Mouse (Mus musculus): ENCODE data around the gene Tmbim6. TPM values are rescaled to one million over a fixed set of nuclear protein-coding genes. Genes with fewer than 3 reads are reported as not detected.

Tmbim6 gene
- polyA plus RNA-seq, 1 experiment from 2014 or later, result 262 TPM

GRCm38 (mm10) chr15:99411747-99412146, 19.1 kb downstream of the Tmbim6 start:
- 61% methylated on average over 14 of the region's 14 CpGs for WGBS
- no peaks in the 10 kb centered on the region for H3K4me1 ChIP-seq (replicated peaks; ENCODE audit: control insufficient read depth, insufficient read depth, low read length)
- peaks cover 34% of the 10 kb centered on the region for H3K36me3 ChIP-seq (replicated peaks; ENCODE audit: control insufficient read depth, insufficient read depth)
- H3K4me2 ChIP-seq (replicated peaks), result no peak overlapping the region
- no peaks in the 10 kb centered on the region for H3K27me3 ChIP-seq (ENCODE audit: control insufficient read depth, insufficient read depth, low read length)
- H3K9ac ChIP-seq, result no peak overlapping the region
- no peak for ATAC-seq (ENCODE audit: low FRiP score)
- DNase-seq (ENCODE audit: low spot score), result no peak
- no peaks in the 10 kb centered on the region for H3K9me3 ChIP-seq (ENCODE audit: control insufficient read depth, low read length)
- no peak overlapping the region for H3K27ac ChIP-seq
- H3K4me3 ChIP-seq (replicated peaks; ENCODE audit: low read length), result no peak overlapping the region

DNA sequence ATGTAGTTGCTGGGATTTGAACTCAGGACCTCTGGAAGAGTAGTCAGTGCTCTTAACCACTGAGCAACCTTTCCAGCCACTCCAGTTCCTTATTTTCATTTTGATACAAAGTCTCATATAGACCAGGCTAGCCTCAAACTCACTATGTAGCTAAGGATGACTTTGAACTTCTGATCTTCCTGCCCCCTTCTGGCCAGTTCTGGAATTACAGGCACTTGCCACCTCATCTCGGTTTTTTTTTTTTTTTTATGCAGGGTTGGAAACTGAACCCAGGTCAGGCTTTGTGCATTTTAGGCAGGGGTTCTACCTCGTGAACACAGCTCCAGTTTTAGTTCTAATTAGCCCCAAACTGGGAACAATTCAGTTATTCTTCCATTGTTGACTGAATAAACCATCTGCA, 23.1 kb downstream of the Tmbim6 start:
- Histone ChIP-seq H3K4me2 (replicated peaks) (no peak overlapping the region), H3K36me3 (replicated peaks; ENCODE audit: control insufficient read depth, insufficient read depth) (no peaks in the 10 kb centered on the region), H3K27ac (no peak overlapping the region), H3K4me3 (replicated peaks; ENCODE audit: low read length) (no peak overlapping the region), H3K27me3 (ENCODE audit: control insufficient read depth, insufficient read depth, low read length) (no peaks in the 10 kb centered on the region), H3K9ac (no peak overlapping the region), H3K4me1 (replicated peaks; ENCODE audit: control insufficient read depth, insufficient read depth, low read length) (peaks cover 3% of the 10 kb centered on the region; the same call in 1 of the 2 replicates), H3K9me3 (ENCODE audit: control insufficient read depth, low read length) (no peaks in the 10 kb centered on the region)
- DNase-seq (ENCODE audit: low spot score) (peak; percentile 64), ATAC-seq (ENCODE audit: low FRiP score) (no peak)
- 26% methylated on average over 2 of the region's 2 CpGs for WGBS

GRCm38 (mm10) chr15:99416348-99416882, 23.7 kb downstream of the Tmbim6 start:
- ATAC-seq (ENCODE audit: low FRiP score) (peak; percentile 45; the same call in 1 of the 2 replicates), DNase-seq (ENCODE audit: low spot score) (peak; percentile 96)
- no peak overlapping the region for H3K9ac ChIP-seq
- no peaks in the 10 kb centered on the region for H3K27me3 ChIP-seq (ENCODE audit: control insufficient read depth, insufficient read depth, low read length)
- 22% methylated on average over 13 of the region's 13 CpGs for WGBS
- no peaks in the 10 kb centered on the region for H3K9me3 ChIP-seq (ENCODE audit: control insufficient read depth, low read length)
- H3K4me1 ChIP-seq (replicated peaks; ENCODE audit: control insufficient read depth, insufficient read depth, low read length), result peaks cover 9% of the 10 kb centered on the region
- H3K4me2 ChIP-seq (replicated peaks), result no peak overlapping the region
- no peak overlapping the region; the same call in 1 of the 2 replicates for H3K27ac ChIP-seq
- no peaks in the 10 kb centered on the region for H3K36me3 ChIP-seq (replicated peaks; ENCODE audit: control insufficient read depth, insufficient read depth)
- no peak overlapping the region for H3K4me3 ChIP-seq (replicated peaks; ENCODE audit: low read length)

DNA sequence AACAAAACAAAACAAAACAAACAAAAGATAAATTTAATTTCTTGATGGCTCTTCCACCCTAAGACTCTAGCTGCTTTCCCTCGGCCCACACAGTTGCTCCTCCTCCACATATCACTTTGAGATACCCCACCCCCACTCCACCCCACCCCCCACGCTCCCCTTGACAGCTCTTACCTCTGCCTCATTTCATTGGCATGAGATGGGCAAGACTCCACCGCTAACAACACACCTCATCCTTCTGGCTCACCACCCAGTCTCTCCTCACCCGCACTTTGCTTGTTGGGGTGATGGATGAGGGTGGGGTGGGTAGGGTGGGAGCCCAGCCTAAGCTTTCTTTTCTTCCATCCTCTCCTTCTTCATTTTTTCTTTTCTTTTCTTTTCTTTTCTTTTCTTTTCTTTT, 24.3 kb downstream of the Tmbim6 start:
- no peak overlapping the region for H3K4me2 ChIP-seq (replicated peaks)
- no peak for DNase-seq (ENCODE audit: low spot score)
- ATAC-seq (ENCODE audit: low FRiP score), result no peak
- H3K27ac ChIP-seq, result no peak overlapping the region
- no peaks in the 10 kb centered on the region for H3K27me3 ChIP-seq (ENCODE audit: control insufficient read depth, insufficient read depth, low read length)
- H3K4me1 ChIP-seq (replicated peaks; ENCODE audit: control insufficient read depth, insufficient read depth, low read length), result peaks cover 10% of the 10 kb centered on the region
- H3K36me3 ChIP-seq (replicated peaks; ENCODE audit: control insufficient read depth, insufficient read depth), result 0 out of 2 replicates have a peak, but pooled peaks cover under 1% of the 10 kb centered on the region
- no peak overlapping the region for H3K4me3 ChIP-seq (replicated peaks; ENCODE audit: low read length)
- WGBS, result 41% methylated on average over 4 of the region's 4 CpGs
- no peaks in the 10 kb centered on the region for H3K9me3 ChIP-seq (ENCODE audit: control insufficient read depth, low read length)
- no peak overlapping the region for H3K9ac ChIP-seq

DNA sequence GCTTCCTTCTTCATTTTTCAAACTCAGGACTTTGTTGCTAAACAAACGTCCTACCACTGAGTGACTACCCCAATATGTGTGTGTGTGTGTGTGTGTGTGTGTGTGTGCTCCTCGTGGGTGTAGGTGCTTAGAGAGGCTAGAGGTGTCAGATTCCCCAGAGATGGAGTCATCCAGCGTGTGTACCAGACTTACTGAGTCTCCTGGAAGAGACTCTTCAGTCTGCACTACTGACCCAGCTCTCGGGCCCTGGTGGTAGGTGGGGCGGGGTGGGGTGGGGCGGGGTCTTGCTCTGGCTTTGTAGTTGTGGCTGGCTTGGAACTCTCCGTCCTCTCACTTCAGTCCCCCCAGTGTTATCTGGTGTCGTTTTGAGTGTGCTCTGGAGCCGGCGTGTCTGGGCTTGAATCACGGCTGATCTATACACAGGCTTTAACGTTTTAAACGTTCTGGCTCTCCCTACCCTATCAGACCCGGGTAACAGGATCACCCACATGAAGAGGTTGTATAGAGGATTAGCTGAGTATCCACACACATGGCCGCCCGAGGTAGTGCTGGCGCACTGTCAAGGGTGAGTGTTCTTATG, 25.1 kb downstream of the Tmbim6 start:
- DNase-seq (ENCODE audit: low spot score), result no peak
- Histone ChIP-seq H3K27me3 (ENCODE audit: control insufficient read depth, insufficient read depth, low read length) (no peaks in the 10 kb centered on the region), H3K9ac (no peak overlapping the region), H3K4me1 (replicated peaks; ENCODE audit: control insufficient read depth, insufficient read depth, low read length) (peaks cover 10% of the 10 kb centered on the region), H3K9me3 (ENCODE audit: control insufficient read depth, low read length) (no peaks in the 10 kb centered on the region), H3K36me3 (replicated peaks; ENCODE audit: control insufficient read depth, insufficient read depth) (peaks cover 8% of the 10 kb centered on the region; the same call in 1 of the 2 replicates), H3K4me2 (replicated peaks) (no peak overlapping the region), H3K4me3 (replicated peaks; ENCODE audit: low read length) (no peak overlapping the region), H3K27ac (no peak overlapping the region)
- no peak for ATAC-seq (ENCODE audit: low FRiP score)
- 55% methylated on average over 17 of the region's 17 CpGs for WGBS

- no peaks in the 10 kb centered on the region for H3K9me3 ChIP-seq (ENCODE audit: control insufficient read depth, low read length)
- DNase-seq (ENCODE audit: low spot score), result no peak
- no peak overlapping the region for H3K4me3 ChIP-seq (replicated peaks; ENCODE audit: low read length)
- 22% methylated on average over 5 of the region's 5 CpGs for WGBS
- peaks cover 32% of the 10 kb centered on the region for H3K36me3 ChIP-seq (replicated peaks; ENCODE audit: control insufficient read depth, insufficient read depth)
- peaks cover 10% of the 10 kb centered on the region for H3K4me1 ChIP-seq (replicated peaks; ENCODE audit: control insufficient read depth, insufficient read depth, low read length)
- no peaks in the 10 kb centered on the region for H3K27me3 ChIP-seq (ENCODE audit: control insufficient read depth, insufficient read depth, low read length)
- H3K27ac ChIP-seq, result peak overlapping the region; percentile 44
- H3K9ac ChIP-seq, result no peak overlapping the region
- peak overlapping the region; percentile 40 for H3K4me2 ChIP-seq (replicated peaks)
- no peak for ATAC-seq (ENCODE audit: low FRiP score)
These were observed 27.4 kb downstream of the Tmbim6 start for GRCm38 (mm10) chr15:99420101-99420500.

DNA sequence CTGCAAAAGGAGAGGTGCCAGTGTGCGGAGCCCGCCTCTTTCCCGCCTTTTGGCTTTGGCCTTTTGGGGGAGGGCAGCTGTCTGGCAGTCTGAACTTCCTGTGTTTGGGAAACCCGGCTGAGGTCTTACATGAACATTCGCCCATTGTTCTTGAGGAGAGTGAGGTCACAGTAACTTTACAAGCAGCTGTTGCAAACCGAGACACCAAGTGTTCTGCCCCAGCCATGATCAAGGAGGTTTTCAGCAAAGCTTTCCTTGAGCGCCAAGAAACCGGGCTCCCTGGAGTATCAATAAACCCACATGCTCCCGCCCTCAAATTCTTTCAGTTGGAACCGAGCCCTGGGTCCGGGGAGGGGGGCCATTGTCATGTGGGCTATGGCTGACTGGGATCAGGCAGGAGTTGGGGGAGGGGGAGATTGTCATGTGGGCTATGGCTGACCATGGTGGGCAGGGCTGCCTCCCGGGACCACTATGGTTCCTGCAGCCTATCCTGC, 27.9 kb downstream of the Tmbim6 start:
- peak overlapping the region; percentile 40 for H3K4me2 ChIP-seq (replicated peaks)
- no peaks in the 10 kb centered on the region for H3K9me3 ChIP-seq (ENCODE audit: control insufficient read depth, low read length)
- H3K4me1 ChIP-seq (replicated peaks; ENCODE audit: control insufficient read depth, insufficient read depth, low read length), result peaks cover 10% of the 10 kb centered on the region
- H3K4me3 ChIP-seq (replicated peaks; ENCODE audit: low read length), result no peak overlapping the region
- no peaks in the 10 kb centered on the region for H3K27me3 ChIP-seq (ENCODE audit: control insufficient read depth, insufficient read depth, low read length)
- H3K36me3 ChIP-seq (replicated peaks; ENCODE audit: control insufficient read depth, insufficient read depth), result peaks cover 36% of the 10 kb centered on the region
- WGBS, result 3% methylated on average over 12 of the region's 12 CpGs
- DNase-seq (ENCODE audit: low spot score) (peak; percentile 73), ATAC-seq (ENCODE audit: low FRiP score) (peak; percentile 52; the same call in 1 of the 2 replicates)
- H3K9ac ChIP-seq, result no peak overlapping the region
- H3K27ac ChIP-seq, result peak overlapping the region; percentile 44

- Histone ChIP-seq H3K9ac (no peak overlapping the region), H3K4me1 (replicated peaks; ENCODE audit: control insufficient read depth, insufficient read depth, low read length) (peaks cover 10% of the 10 kb centered on the region), H3K4me2 (replicated peaks) (0 out of 2 replicates have a peak overlapping the region, but pooled peaks have one; percentile 40), H3K9me3 (ENCODE audit: control insufficient read depth, low read length) (no peaks in the 10 kb centered on the region), H3K27ac (peak overlapping the region; percentile 44), H3K4me3 (replicated peaks; ENCODE audit: low read length) (no peak overlapping the region), H3K27me3 (ENCODE audit: control insufficient read depth, insufficient read depth, low read length) (no peaks in the 10 kb centered on the region), H3K36me3 (replicated peaks; ENCODE audit: control insufficient read depth, insufficient read depth) (peaks cover 42% of the 10 kb centered on the region)
- 81% methylated on average over 9 of the region's 9 CpGs for WGBS
- ATAC-seq (ENCODE audit: low FRiP score) (no peak), DNase-seq (ENCODE audit: low spot score) (no peak)
These were observed 28.5 kb downstream of the Tmbim6 start for GRCm38 (mm10) chr15:99421152-99421551.

DNA sequence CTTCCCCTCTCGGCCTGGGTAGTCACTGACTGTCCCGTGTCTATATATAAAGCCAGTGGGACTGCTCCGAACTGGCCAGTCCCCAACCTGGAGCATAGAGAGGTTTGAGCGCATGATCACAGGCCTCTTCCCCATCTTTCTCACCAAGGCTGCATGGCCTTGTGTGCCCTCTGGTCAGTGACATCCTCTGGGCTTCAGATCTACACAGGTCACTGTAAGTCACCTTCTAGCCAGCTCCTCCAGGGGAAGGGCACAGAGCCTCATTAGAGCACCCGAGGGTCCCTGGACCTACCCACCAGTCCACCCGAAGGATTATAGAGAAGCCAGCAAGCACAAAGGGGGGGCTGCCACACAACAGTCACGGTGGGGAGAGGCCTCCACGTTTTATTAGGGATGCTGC, 29.0 kb downstream of the Tmbim6 start:
- Histone ChIP-seq H3K4me1 (replicated peaks; ENCODE audit: control insufficient read depth, insufficient read depth, low read length) (peaks cover 10% of the 10 kb centered on the region), H3K27ac (peak overlapping the region; percentile 44), H3K9me3 (ENCODE audit: control insufficient read depth, low read length) (no peaks in the 10 kb centered on the region), H3K4me2 (replicated peaks) (no peak overlapping the region), H3K9ac (no peak overlapping the region), H3K4me3 (replicated peaks; ENCODE audit: low read length) (no peak overlapping the region), H3K36me3 (replicated peaks; ENCODE audit: control insufficient read depth, insufficient read depth) (peaks cover 47% of the 10 kb centered on the region), H3K27me3 (ENCODE audit: control insufficient read depth, insufficient read depth, low read length) (no peaks in the 10 kb centered on the region)
- DNase-seq (ENCODE audit: low spot score) (no peak), ATAC-seq (ENCODE audit: low FRiP score) (no peak)
- 90% methylated on average over 8 of the region's 8 CpGs for WGBS

All from hindbrain, embryonic 14.5 days (tissue).